Mouse (Mus musculus): ENCODE results near the gene Atp6v0e.

Atp6v0e gene

DNA sequence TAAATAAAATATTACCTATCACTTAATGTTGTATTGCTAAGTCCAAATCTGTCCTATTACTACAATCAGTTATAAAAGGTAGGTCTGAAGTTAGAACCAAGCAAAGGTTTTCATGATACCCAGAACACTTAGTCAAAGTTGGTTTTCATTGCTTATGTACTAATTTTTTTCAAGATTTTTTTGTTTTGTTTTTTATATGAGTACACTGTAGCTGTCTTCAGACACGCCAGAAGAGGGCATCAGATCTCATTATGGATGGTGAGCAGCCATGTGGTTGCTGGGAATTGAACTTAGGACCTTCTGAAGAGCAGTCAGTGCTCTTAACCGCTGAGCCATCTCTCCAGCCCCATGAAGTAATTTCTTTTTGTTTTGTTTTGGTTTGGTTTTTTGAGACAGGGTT is 54.8 kb downstream of the Atp6v0e start:
- no peak for DNase-seq (ENCODE audit: low spot score in 2 of 2)

DNA sequence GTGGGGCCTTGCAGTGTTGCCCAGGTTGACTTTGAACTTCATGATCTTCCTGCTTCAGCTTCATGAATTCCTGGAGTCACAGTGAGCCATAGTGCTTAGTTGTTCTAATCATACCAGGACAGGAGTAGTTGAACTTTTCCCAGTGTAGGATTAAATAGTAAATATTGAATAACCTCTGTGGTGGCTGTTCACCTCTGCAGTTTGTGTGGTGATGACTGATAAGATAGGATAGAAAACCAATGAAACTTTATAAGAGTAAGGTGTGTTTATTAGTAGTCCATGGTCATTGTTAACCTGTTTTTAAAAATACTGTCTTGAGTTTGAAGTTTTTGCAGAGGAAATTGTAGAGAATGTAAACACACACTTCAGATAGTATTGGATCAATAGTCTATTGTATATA is 56.4 kb downstream of the Atp6v0e start:
- DNase-seq (ENCODE audit: low spot score in 2 of 2), result no peak

DNA sequence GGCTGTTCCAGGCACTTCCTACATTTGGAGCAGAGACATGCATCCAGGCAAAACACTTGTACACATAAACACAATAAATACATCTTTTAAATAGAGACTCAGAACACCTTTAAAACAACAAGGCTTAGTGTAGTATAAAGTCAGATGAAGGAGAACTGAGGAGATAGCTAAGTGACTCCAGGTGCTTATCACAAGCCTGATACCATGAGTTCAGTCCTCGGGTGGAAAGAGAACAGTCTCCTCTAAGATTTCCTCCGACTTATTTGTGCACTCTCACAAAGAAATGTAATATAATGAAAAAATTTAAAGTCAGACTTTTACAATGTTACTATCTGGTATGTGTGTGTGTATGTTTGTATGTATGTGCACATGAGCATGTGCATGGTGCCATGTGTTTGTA is 58.8 kb downstream of the Atp6v0e start:
- DNase-seq (ENCODE audit: low spot score in 2 of 2), result no peak

DNA sequence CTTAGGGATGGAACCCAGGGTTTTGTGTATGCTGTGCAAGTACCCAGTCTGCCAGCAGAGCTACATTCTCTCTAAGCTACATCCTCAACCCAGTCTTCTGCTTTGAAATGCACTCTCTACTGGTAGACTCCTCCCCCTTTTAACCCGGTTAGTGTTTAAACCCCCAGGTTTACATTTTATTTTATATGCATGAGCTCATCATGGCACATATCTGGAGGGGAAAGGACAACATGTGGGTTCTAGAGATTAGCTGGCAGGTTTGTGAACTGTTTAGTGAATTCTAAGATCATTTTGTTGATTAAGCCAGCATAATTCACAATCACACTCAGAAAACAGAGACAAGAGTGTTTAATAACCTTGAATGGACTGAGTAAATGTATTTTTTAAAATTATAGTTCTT is 61.8 kb downstream of the Atp6v0e start:
- DNase-seq (ENCODE audit: low spot score in 2 of 2), result no peak

DNA sequence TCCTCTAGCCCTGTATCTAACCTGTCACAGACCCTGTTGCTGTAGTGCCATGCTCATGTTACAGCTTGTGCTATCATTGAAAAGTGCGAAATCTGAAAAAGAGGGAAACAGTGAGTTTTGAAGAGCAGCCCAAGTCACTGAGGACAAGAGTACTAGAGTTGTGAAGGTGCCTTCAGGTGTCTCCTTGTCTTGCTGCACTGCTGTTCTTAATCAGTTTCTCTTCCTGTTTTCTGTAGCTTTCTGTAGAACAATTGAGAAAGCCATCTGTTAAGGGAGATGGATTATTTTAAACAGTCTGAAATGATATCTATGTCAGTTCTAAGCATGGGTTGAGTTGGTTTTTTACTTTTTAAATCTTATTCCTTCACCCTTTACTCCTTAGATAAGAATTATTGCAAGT is 63.6 kb downstream of the Atp6v0e start:
- DNase-seq (ENCODE audit: low spot score in 2 of 2), result no peak

DNA sequence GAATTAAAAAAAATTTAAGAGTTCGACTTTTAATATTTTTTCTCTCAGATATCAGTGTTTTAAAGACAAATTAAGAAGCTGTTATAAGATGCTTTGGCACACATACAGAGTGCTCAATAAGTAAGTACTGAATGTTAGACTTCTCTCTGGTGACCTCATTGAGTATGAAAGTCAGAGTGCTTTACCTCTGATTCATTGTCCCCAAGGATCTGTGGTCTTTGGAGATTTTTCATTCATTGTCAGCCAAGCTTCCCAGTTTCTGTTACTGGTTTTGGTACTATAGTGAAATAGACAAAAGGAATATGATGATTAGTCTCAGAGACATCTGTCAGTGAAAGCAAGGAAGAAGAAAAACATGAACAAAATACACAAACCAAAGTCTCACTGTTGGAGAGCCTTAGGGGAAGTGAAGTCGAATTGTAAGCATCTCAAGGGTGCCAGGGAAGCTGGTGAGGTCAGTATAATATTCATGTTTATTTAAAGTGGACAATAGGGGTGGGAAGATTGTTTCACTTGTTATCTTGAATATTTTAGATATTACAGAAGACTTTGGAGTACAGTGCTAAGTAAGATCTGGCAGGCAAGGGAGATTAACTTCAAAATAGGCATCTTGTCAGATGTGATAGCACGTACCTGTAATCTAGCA is 64.2 kb downstream of the Atp6v0e start:
- DNase-seq (ENCODE audit: low spot score in 2 of 2), result no peak

DNA sequence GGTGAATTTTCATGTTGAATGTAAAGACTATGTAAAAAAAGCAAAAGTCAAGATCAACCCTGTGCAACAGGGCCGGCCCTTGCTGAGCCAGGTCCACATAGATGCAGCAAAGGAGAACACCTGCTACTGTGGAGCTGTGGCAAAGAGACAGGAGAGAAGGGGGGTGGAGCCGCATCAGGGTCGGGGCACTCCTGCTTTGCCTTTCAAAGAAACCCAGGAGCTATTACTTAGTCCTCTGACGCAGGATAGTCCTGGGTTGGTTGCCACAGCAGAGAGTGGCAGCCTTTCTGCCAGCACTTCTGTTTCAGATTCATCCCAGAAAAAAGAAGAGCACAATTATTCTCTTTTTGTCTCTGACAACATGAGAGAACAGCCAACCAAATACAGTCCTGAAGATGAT is 79.5 kb downstream of the Atp6v0e start:
- no peak for DNase-seq (ENCODE audit: low spot score in 2 of 2)

DNA sequence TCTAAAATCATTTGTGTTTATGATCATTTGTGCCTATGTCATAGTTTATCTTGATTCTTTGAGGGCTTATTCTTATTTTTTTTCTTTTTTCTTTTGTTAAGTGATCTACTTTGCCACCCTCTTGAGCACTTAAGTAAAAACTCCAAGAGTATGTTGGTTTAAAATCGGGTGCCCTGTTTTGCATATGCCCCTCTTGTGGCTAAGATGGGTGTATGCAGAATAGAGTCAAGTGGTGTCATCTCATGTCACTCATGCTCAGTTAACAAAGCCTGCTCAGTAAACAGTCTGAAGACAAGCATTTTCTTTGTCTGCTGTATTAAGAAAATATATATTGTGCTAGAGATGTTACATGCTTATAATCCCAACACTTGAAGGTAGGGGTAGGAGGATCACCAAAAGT is 80.3 kb downstream of the Atp6v0e start:
- DNase-seq (ENCODE audit: low spot score in 2 of 2), result no peak
